Mouse (Mus musculus) kidney, adult 2 months (tissue): ENCODE results near the gene Rph3a. TPM values are rescaled to one million over a fixed set of nuclear protein-coding genes. Genes with fewer than 3 reads are reported as not detected.

Experiments used
- DNase-seq: peaks from one replicate; pipeline ENCODE4 v3.0.0; 2021
- H3K27ac ChIP-seq: fragments of 200-500 bp; 2 replicates; pipeline ENCODE4 v1.5.1; 2012; ENCODE audit warnings: low read depth, low read length, control low read depth, inconsistent platforms; ENCODE audit not compliant: insufficient read depth
- H3K27me3 ChIP-seq: fragments of 200-500 bp; replicated peaks from 2 replicates; pipeline ENCODE4 v1.6.1; 2012; ENCODE audit warnings: mild to moderate bottlenecking, moderate library complexity, low read length, inconsistent platforms; ENCODE audit not compliant: control insufficient read depth, insufficient read depth
- H3K36me3 ChIP-seq: fragments of 200-500 bp; 2 replicates; pipeline ENCODE4 v1.6.1; 2012; ENCODE audit warnings: mild to moderate bottlenecking, moderate library complexity, low read length, inconsistent platforms; ENCODE audit not compliant: control insufficient read depth, insufficient read depth
- H3K4me1 ChIP-seq: fragments of 200-500 bp; 2 replicates; pipeline ENCODE4 v1.6.1; 2011; ENCODE audit warnings: low read length; ENCODE audit not compliant: control insufficient read depth, insufficient read depth
- H3K4me3 ChIP-seq: fragments of 200-500 bp; 2 replicates; pipeline ENCODE4 v1.5.1; 2011; ENCODE audit warnings: mild to moderate bottlenecking, low read depth, low read length, control low read depth; ENCODE audit not compliant: insufficient read depth
- CTCF ChIP-seq: fragments of 200-500 bp; conservative IDR thresholded peaks from 2 replicates; pipeline ENCODE4 v1.5.1; 2011; ENCODE audit warnings: low read depth, mild to moderate bottlenecking, control low read depth, low read length, moderate library complexity, mixed read lengths; ENCODE audit not compliant: insufficient read depth, insufficient read length
- POLR2A ChIP-seq: fragments of 200-500 bp; IDR thresholded peaks from one replicate; pipeline ENCODE4 v1.6.1; 2011; ENCODE audit warnings: low read depth, low read length, control low read depth
- WGBS: fragments of 180-500 bp; shearing (Covaris S2); methylation state at CpG from one replicate; pipeline ENCODE4 v1.1.7; 2018; 5-methylcytosine and 5-hydroxymethylcytosine counted together
- polyA plus RNA-seq: library from polyadenylated mRNA; depleted of rRNA; stranded (reverse); fragments of >200 nt; gene quantifications from 2 replicates; pipeline ENCODE4 v1.2.3, GENCODE M21; 2012

Gene Rph3a
- polyA plus RNA-seq, 1 experiment, result 0.80 TPM

DNA sequence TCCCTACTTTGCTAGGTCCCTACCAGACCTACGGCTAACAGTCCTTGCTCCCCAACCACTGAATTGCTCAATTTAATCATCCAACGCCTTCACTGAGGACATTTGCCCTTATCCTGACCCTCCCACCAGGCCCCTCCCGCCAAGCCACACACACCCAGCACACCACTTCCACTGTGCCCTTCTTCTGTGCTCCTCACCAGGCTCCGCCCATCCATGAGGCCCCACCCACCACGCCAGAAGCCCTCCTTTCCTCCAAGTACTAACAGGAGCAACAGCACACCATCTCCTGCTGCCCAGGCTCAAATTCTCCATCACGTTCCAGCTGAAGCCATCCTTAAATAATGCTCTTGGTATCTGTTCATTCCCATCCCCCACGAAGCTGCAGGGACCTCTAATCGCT lies 35.4 kb downstream of the Rph3a start:
- DNase-seq, result no peak
- H3K4me3 ChIP-seq, result no peak overlapping the region
- H3K36me3 ChIP-seq, result no peaks in the 10 kb centered on the region
- no peaks in the 10 kb centered on the region for H3K27me3 ChIP-seq
- WGBS, result 47% methylated on average over 8 of the region's 8 CpGs
- no peak overlapping the region for H3K27ac ChIP-seq
- no peak for TF ChIP-seq CTCF
- TF ChIP-seq POLR2A, result no peak
- H3K4me1 ChIP-seq, result no peaks in the 10 kb centered on the region

DNA sequence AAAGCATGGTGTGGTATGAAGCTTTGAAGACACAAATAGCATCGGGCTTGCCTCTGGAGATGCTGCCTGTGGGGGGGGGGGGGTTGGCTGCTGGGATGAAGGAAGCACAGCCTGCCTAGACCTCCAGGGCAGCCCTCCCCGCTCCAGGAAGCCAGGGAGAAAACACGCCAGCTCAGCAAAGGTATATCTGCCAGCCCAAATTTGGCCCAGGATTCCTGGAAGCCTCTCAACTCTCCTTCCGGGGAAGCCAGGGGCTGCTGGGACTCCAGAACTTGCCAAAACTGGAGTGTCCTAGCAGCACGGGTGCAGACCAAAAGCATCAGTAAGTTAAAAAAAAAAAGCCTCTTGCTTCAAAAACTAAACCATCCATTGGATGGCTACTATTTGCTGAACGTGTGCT lies 37.6 kb downstream of the Rph3a start:
- Histone ChIP-seq H3K36me3 (no peaks in the 10 kb centered on the region), H3K4me3 (no peak overlapping the region), H3K27me3 (no peaks in the 10 kb centered on the region), H3K4me1 (no peaks in the 10 kb centered on the region), H3K27ac (no peak overlapping the region)
- 60% methylated on average over 6 of the region's 6 CpGs for WGBS
- no peak for TF ChIP-seq CTCF
- TF ChIP-seq POLR2A, result no peak
- no peak for DNase-seq

DNA sequence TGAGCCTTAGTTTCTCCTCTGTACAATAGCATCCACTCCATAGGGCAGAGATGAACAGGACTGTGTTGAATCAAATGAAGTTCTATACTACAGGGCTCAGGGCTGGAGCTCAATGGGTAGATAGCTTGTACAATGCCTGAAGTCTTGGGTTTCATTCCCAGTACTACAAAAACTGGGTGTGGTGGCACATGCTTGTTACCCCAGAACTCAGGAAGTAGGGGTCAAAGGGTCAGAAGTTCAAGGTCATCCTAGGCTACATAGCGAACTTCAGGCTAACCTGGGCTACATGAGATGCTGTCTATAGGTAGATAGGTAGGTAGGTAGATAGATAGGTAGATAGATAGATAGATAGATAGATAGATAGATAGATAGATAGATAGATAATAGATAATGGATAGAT lies 38.6 kb downstream of the Rph3a start:
- TF ChIP-seq POLR2A, result no peak
- no peak for TF ChIP-seq CTCF
- Histone ChIP-seq H3K36me3 (no peaks in the 10 kb centered on the region), H3K27ac (no peak overlapping the region), H3K27me3 (no peaks in the 10 kb centered on the region), H3K4me1 (no peaks in the 10 kb centered on the region), H3K4me3 (no peak overlapping the region)
- 76% methylated on average over 1 of the region's 1 CpGs for WGBS
- no peak for DNase-seq

DNA sequence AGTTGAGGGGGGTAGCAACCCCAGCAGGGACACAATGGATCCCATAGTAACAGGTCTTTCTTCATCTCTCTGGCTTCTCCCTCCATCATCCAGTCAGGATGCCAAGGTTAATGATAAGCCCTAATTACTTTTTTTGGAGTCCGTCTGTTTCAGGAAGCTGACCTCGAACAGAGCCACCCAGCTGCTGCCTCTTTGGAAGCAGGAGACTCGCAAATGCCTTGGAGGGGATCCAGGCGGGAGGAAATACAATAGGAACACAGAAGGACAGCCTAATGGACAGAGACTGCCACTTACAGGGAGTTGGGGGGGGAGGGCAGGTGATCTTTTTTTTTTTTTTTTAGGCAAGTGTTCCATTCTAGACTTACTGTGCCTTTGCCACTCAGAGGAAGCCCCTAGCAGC lies 40.2 kb downstream of the Rph3a start:
- TF ChIP-seq POLR2A (no peak), CTCF (no peak)
- Histone ChIP-seq H3K27ac (no peak overlapping the region), H3K4me1 (no peaks in the 10 kb centered on the region), H3K27me3 (no peaks in the 10 kb centered on the region), H3K4me3 (no peak overlapping the region), H3K36me3 (no peaks in the 10 kb centered on the region)
- WGBS, result 10% methylated on average over 4 of the region's 4 CpGs
- DNase-seq, result peak; percentile 19

DNA sequence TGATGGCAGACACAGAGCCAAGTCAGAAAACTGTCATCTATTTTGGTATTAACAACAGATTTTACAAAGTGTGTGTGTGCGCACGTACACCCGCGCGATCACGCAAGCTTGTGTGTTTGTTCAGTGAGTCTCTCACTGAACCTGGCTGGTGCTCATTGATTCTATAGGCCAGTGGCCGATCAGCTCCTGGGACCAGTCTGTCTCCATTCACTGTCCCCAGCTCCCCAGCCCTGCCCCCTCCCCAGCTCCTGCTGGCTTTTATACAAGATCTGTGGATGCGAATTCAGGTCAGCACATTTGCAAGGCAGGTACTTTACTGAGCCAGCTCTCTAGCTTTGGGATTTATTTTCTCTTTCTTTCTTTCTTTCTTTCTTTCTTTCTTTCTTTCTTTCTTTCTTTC lies 41.1 kb downstream of the Rph3a start:
- H3K36me3 ChIP-seq, result no peaks in the 10 kb centered on the region
- WGBS, result 89% methylated on average over 8 of the region's 8 CpGs
- DNase-seq, result no peak

DNA sequence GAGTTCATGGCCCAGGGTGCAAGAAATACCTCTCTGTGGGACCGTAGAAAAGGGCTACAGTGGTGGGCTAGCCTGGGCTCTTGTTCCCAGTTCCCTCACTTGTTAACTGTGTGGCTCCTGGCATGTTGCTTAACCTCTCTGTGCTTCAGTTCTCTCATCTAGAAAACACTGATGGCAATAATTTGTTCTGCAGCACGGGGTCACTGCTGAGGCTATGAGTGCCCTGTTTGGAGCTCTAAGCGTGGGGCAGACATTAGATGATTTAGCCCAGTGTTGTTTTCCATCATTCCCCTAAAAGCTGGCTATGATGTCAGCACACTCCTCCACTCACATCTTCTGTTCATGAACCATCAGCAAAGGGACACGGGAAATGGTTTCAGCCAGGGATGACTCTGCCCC lies 41.8 kb downstream of the Rph3a start:
- TF ChIP-seq CTCF (no peak), POLR2A (no peak)
- H3K36me3 ChIP-seq, result no peaks in the 10 kb centered on the region
- no peak overlapping the region for H3K27ac ChIP-seq
- H3K27me3 ChIP-seq, result no peaks in the 10 kb centered on the region
- no peak overlapping the region for H3K4me3 ChIP-seq
- H3K4me1 ChIP-seq, result no peaks in the 10 kb centered on the region
- 48% methylated on average over 4 of the region's 4 CpGs for WGBS
- DNase-seq, result no peak

More for the DNA sequence above, 41.1 kb downstream of the Rph3a start:
- Histone ChIP-seq H3K4me1 (no peaks in the 10 kb centered on the region), H3K27me3 (no peaks in the 10 kb centered on the region), H3K4me3 (no peak overlapping the region), H3K27ac (no peak overlapping the region)
- TF ChIP-seq POLR2A (no peak), CTCF (no peak)

DNA sequence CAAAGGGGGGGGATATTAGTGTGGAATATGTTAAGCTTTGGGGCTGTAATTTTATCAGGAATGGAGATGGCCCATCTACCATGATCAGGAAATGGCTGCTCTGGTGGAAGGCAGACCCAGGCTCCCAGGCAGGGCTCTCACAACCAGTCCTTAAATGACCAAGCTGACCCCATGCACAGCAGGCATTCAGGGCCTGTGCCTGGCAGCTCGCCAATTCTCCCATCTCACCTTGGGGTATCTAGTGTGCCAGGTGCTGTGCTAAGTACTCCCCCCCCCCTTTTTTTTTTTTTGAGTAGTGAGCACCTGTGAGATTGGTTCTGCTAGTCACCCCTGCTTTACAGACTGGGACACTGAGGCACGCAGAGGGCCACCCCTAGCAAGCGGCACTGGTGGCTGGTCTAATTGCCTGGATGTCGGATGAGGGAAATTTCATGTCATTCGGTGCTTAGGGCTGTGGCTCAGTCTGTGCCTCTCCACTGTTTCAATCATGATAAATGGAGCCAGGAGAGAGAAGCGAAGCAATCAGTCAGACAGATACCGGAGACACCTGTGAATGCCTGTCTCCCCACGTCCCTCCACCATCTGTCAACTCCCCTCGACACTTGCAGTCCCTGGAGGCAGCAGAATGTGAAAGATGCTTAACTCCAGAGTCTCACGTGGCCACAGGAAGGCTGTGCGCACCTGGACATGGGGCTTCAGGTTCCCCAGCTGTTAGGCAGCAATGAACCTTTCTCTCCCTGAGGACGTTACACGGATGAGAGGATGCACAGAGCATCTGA lies 42.3 kb downstream of the Rph3a start:
- H3K4me3 ChIP-seq, result no peak overlapping the region
- 46% methylated on average over 13 of the region's 13 CpGs for whole genome bisulfite sequencing
- no peak overlapping the region for H3K27ac ChIP-seq
- H3K4me1 ChIP-seq, result no peaks in the 10 kb centered on the region
- no peaks in the 10 kb centered on the region for H3K36me3 ChIP-seq
- DNase-seq, result no peak
- H3K27me3 ChIP-seq, result no peaks in the 10 kb centered on the region
- TF ChIP-seq CTCF, result no peak
- TF ChIP-seq POLR2A, result no peak
